Mouse (Mus musculus): ENCODE results near the gene Ncbp3. TPM values are rescaled to one million over a fixed set of nuclear protein-coding genes. Genes with fewer than 3 reads are reported as not detected.

Gene Ncbp3
- polyA plus RNA-seq (2017; shearing (Covaris generic)): 10 to 100 TPM; 17.1 to 21.5 TPM

DNA sequence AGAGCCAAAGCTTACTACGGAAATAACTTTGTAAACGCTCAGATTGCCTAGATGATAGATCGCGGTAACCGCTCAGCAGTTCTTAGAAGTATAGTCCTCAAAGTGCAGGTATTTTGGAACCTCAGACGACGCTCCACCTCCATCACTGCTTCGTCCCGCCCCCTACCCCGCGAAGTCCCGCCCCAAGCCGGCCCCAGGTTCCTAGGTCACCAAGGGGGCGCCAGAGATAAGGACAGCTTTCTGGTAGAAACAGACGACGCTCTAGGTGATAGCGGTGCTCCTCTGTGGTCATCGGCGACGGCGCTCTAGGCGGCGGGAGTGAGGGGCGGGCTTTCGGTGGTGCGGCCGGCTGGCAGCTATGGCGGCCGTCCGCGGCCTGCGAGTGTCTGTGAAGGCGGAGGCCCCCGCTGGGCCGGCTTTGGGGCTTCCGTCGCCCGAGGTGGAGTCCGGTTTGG, at the start of gene Ncbp3:
Gene Ncbp3 (plus strand): TSS at position 242 of the 455 bp plus-strand sequence.
- ATAC-seq: peak; percentile 93

DNA sequence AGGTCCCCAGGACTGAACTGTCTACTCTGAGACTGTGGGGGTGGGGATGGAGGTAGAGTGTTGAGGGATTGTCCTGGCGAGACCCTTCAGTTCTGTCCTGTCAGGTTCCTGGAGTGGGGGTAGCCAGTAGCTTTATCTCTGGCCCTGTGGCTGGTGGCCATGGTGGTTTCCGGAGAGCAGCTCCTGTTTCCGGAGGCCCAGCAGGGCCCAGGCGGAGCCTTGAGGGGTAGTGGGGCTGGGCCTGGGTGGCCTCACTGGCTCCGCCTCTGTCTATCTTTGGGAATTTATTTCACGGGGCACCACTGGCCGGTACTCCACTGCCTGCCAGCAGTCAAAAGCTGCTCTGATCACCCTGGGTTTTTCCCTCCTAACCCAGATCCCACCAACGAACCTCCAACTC, 48.8 kb upstream of the Ncbp3 start, which contains the start of gene P2rx1:
Gene P2rx1 (plus strand): TSS at position 333 of the 400 bp plus-strand sequence.
- ATAC-seq: no peak

DNA sequence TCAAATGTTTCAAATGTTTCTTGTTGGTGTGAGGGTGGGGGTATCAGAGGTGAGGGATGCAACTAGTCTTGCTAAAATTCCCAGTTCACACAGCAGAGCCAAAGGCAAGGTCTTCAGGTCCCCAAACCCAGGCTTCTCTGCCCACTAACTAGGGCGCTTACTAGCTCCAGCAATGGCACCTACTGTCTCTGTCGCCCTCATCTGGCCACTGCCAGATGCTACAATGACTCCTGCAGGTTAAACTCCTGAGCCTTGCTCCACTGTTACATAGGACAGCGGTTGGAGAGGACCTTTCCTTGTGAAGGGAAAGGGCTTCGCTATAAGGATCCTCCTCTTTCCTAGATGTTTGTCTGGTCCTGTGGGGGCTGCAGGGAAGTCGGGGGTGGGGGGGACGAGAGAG, 46.6 kb upstream of the Ncbp3 start:
- peak; percentile 64 for ATAC-seq

DNA sequence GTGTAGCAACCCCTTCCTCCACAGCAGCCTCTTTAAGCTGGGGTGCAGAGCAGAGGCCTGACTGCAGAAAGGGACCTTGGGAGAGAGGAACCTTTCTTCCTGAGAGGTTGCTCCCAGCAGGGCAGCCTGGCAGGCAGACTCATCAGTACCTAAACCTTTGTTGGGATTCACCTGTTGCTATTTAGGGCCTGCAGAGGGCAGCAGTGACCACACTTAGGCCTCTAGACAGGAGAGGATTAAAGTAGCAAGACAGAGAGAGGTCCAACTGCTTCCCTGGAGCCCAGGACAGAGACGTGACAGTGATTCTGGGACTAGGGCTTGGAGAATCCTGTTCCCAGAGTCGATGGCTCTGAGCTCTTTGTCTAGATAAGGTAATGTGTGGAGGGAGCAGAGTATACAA, 41.2 kb upstream of the Ncbp3 start:
- ATAC-seq: peak; percentile 79

DNA sequence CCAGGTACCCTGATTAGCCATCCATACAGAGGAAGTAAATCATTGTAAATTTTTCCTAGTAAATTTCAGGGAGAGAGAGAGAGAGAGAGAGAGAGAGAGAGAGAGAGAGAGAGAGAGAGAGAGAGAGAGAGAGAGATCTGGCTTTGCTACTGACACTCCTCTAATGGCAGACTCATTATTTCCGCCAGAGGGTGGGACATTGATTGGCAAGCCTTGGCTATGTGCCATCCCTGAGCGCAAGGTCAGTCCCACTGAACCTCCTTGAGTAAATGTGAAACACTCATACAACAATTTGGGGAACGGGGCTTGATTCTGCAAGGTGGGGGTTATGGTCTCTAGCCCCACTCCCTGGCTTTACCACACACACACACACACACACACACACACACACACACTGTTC, 40.5 kb upstream of the Ncbp3 start:
- no peak for ATAC-seq

DNA sequence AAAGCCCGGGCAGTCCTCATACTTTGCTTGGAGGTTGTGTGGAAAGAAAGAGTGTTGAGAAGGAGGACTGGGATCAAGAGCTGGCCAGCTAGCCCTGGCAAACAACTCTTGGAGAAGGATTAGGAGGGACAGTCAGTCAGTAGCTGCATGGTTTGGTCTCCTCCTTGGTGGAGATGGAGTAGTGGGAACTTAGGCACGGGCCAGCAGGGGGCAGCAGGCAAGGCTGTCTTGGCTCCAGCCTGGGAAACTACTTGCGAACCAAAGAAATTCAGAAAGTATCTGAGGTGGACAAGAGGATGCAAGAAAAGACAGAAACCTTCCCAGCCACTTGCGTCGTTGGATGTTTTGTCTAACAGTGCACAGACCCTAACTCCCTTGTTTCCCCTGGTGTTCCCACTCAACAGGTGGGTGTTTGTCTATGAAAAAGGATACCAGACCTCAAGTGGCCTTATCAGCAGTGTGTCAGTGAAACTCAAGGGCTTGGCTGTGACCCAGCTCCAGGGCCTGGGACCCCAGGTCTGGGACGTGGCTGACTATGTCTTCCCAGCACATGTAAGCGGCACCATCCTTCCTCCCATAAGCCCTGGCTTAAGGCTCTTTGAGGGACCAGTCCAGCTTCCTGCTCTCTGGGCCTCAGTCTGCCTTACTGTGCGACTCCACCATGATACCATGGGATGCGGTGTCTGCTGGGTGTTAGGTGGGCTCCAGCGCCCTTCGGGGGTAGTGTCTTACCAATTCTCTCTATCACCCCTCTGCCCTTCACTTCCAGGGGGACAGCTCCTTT, 39.7 kb upstream of the Ncbp3 start:
- ATAC-seq: peak; percentile 53

DNA sequence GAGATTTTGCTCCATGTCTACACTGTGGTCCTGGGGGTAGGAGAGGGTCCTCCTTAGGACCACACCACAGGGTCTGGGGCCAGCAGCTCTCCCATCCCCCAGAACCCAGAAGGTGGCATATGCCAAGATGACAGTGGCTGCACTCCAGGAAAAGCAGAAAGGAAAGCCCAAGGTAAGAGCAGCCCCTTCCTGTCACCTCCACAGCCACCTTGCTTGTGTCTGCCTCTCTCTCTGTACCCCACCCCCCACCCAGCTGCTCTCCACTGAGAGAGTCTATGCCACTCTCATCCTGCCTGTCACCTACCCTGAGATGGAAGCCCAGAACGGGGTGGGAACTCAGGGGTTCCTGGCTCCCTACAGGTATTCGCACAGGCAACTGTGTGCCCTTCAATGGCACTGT, 38.8 kb upstream of the Ncbp3 start:
- no peak for ATAC-seq

DNA sequence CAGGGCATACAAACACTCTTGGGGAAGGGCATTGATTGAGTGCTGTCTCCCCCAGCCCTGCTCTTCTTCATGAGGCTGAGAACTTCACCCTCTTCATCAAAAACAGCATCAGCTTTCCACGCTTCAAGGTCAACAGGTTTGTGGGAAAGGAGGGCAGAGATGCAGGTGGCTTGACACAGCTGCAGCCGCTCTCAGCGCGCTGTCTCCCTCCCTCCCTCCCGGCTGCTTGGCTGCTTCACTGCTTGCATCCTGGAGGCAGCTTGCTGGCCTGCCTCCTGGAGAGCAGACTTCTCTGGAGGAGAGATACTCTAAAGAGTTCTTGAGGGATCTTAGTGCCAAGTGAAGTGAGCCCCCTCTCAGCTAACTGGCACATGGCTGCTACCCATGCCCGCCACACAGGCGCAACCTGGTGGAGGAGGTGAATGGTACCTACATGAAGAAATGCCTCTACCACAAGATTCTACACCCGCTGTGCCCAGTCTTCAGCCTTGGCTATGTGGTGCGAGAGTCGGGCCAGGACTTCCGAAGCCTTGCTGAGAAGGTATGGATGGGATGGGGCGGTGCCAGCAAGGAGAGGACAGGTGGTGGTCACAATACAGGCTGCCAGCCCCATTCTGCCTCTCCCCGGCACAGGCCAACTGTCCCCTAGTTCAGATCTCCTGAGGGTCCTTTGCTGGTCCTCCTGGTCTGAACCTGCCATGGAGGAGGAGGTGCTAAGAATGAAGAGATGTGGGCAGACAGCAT, 37.9 kb upstream of the Ncbp3 start:
- no peak for ATAC-seq

DNA sequence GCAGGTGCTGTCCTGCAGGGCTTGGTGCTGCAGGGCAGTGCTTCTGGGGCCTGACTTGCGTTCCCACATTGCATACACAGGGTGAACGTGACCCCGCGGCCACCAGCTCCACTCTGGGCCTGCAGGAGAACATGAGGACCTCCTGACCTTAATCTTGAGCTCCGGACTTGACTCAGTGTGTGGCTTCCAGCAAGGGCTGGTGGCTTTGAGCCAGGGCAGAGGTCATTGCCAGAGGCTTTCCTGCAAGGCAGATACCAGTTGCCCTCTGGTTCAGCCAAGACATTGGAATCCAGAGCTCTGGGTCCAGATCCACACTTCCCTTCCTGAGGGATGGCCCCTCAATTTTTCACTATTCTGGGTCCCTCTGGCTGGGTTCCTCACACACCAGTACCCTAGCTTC, 33.6 kb upstream of the Ncbp3 start:
- ATAC-seq: no peak

DNA sequence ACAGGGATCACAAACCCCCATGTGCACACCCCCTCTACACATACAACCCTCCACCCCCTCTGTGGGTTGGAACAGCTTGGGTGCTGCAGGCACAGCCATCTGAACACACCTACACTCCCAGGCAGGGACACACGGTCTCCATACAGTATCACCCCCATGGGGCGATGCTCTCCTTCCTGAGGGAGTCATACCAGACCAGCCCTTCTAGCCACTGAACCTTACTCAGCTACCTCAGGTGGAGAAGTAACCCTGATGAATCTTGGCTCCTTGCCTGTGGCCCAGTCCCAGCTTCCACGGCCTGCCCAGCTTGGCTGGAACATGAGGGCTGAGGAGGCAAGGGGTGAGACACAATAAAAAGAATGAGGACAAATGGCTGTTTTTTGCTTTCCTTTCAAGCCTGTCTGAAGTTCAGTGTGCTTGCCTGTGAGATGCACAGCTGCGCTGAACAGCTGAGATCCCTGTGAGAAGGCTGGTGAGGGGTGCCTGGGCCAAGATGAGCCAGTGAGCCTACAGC, 32.7 kb upstream of the Ncbp3 start:
- ATAC-seq: no peak

DNA sequence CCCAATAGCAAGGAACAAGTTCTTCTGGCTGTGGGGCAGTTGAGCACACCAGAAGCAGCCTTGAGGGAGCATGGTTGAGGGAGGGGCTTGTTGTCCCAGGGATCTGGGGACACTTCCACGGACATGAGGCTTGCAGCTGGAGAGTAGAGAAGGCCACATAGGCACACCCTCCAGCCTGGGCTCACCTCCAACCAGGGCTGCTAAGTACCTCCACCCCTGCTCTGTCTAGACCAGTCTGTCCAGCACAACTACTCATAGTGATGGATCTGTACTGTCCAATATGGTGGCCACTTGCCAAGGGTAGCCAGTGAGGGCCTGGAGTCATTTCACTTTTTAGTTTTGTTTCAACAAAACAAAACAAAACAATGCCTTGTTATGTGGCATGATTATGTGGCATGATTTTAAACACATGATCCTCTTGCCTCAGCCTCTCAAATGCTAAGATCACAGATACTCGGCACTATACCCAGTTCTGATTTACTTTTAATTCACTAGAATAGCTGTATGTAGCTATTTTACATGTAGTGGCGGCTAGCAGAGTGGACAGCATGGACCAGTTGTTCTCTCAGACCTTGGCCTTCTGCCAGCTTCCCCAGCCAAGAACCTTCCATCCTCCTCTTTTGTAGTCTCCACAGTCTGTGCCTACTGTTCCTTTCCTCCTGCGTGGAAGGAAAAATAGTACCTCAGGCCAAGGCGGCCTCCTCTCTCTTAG, 32.0 kb upstream of the Ncbp3 start:
- no peak for ATAC-seq

DNA sequence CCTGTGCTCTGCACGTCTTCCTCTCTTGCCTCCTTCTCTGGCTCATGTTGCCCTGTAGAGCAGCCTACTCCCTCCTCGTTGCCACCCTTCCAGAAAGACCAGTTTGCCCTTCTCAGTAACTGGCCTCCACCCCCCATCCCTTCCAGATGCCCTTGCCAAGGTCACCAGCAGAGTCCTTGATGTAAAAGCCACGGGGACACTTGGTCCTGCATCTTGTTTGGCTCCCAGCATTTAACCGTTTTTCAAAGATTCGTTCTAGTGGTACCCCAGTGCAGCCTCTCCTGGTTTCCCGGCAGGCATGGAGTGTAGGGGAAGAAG, 31.5 kb upstream of the Ncbp3 start:
- ATAC-seq: no peak

DNA sequence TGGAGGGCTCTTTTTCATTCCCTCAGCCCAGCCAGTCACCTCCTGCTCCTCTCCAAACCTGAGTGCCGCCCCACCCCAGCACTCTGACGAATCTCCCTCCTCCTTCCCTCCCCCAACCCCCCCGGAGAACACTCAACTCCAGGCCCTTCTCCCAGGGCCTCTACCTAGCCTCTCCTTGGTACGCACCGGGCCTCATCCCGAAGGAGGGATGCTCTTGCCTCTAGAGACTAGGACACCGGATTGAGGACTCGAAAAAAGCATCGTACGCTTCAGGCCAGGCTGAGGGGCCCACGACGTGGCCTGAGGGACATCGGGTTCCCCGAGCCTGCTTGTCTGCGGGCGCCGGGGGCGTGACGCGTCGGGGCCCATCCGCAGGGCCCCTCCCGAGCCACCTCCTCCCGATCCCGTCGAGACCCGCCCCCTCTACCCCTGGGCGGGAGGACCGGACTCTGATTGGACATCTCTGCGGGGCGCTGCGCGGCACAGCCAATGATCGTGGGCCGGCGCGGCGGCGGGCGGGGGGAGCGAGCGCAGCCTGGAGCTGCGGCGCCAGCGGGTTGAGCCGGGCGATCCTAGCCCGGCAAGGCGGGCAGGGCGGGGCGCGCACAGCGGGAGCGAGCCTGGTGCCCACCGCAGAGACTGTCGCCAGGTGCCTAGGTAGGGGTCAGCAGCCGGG, 29.0 kb upstream of the Ncbp3 start, which contains the start of gene Camkk1:
Gene Camkk1 (plus strand): TSS at position 538 of the 676 bp plus-strand sequence.
- peak; percentile 91 for ATAC-seq

DNA sequence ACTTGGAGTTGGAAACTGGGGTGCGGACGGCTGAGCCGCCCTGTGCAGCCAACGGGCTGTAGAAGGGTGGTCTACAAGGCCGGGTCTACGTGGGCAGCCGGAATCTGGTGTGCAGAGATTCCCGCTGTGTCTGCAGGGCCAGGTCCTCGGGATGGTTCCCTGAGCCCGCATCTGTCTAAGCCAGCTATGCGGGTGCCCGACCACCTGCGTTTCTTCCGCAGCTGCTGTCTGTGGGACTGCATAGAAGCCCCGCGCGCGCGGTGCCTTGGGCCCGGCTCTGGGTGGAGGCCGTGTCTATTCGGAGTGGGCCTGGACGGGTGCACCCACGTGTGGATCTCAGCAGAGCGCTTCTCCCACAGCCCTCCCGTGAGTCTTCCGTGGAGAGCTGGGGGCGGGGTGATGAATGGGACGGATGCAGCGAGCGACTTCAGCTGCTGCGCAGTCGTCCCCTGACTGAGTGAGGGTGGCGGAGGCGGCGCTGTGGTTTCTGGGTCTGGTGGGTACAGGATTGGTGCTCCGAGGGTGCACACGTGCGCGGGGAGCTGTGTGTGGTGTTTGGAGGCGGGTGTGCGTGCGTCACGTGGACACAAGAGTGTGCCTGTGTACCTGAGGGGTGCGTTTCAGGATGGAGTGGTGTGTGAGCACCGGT, 28.3 kb upstream of the Ncbp3 start:
- ATAC-seq: peak; percentile 81

DNA sequence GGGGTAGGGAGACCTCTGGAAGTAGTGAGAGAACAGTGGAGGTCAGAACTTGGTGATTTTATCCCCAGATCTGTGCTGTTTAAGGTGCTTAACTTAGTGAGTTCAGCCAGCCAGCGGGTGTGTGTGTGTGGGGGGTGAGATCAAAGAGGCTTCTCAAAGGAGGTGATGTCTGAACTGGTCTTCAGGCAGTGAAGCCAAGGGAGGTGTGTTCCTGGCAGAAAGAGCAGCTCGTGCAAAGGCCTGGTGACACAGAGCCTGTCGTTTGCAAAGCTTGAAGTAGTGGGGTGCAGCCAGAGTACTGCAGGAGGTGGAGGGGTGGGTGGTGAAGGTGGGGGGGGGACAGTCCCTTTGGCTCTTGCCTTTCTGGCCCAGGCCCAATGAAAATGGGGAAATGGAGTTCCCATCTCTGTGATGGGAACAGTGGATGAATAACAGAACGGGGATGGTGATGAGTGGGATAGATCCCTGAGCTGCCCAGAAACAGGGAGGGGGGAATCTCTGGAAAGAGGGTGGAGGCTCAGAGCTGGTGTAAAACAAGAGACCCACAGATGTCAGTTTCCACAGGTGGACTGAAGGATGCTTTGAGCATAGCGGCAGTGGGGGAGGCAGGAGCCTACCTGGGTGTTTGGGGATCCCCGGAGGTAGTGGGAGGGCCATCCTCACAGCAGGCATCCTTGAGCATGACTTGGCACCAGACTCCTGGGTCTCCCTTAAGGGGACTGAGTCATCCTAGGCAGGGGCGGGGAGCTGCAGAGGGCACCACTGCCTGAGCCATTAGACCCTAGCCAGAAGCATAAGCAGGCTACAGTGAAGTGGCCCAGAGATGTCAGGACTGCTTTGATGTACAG, 26.4 kb upstream of the Ncbp3 start:
- ATAC-seq: no peak

DNA sequence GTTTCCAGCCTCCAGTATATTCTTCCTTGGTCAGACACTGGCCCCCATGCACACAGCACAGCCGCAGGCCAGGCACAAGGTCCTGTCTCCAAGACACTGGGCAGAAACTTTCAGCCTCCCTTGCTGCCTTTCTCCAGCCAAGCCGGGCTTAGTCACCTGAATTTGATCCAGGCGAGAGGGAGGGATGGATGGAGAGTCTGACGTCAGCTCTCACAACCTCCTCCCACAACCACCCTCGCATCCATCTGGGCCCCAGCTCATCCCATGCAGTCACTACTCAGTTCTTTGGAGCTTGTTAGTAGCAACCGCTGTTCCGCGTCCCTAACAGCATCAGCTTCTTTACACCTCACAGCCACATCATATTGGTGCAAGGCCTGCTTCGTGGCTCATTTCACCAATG, 24.5 kb upstream of the Ncbp3 start:
- no peak for ATAC-seq

DNA sequence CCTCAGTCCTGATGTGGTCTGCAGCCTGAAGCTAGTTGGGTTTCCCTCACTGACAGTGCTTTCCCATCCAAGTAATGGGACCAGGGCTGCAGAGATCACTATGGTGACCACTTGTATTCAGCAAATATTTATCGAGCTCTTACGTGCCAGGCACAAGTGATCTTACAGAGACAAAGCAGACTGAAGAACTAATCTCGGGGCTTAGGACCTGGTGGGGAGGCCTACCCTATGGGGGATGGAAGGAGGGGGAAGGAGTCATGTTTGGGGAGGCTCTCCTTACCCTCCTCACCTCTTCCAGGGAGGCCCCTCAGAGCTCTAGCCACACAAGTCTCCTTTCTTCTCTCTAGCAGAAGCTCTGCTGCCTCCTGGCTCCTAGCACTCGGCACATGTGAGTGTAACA, 23.8 kb upstream of the Ncbp3 start:
- no peak for ATAC-seq

DNA sequence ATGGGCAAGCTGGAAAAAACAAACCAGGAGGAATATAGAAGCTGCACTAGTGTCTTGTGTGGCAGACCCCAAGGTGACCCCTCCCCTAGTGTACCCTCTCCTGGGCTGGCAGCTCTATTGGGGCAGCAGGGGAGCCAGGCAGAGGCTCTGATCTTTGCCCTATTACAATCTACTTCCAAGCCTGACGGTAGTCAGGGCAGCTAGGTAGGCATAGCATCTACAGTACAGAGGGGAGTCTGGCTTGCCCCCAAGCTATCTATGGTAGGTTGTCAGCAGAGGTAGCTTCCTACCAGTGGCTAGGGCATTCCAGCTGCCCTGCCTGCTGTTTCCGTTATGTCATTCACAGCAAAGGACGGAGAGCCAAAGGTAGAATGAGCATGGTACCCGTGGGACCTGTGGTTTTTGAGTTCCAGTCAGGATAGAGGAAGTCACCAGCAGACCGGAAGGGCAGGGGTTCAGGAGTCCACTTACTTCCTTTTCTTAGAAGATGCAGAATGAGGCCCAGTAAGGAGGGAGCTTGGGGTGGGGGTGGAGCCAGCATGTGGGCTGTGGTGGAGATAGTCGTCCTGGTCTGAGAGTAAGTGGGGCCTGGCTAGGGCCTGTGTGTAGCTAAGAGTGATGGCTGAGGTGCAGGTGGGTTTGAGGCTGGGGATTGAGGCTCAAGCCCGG, 23.2 kb upstream of the Ncbp3 start:
- peak; percentile 37 for ATAC-seq

DNA sequence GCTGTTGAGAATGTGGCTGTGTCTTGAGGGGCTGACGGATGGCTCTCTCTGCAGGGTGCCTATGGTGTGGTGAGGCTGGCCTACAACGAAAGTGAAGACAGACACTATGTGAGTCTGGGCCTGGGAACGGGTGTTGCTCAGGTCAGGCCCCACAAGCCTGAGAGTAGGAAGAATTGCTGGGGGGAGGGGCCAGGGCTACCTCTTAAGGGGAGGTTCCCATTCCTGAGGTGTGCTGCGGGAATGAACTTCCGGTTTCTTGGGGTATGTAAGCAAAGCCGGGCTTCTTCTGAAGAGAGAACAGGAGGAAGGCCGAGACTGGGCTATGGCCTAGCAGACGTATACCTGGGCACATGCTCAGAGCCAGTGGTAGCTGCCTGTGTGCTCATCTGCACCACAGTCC, 20.6 kb upstream of the Ncbp3 start:
- ATAC-seq: no peak

DNA sequence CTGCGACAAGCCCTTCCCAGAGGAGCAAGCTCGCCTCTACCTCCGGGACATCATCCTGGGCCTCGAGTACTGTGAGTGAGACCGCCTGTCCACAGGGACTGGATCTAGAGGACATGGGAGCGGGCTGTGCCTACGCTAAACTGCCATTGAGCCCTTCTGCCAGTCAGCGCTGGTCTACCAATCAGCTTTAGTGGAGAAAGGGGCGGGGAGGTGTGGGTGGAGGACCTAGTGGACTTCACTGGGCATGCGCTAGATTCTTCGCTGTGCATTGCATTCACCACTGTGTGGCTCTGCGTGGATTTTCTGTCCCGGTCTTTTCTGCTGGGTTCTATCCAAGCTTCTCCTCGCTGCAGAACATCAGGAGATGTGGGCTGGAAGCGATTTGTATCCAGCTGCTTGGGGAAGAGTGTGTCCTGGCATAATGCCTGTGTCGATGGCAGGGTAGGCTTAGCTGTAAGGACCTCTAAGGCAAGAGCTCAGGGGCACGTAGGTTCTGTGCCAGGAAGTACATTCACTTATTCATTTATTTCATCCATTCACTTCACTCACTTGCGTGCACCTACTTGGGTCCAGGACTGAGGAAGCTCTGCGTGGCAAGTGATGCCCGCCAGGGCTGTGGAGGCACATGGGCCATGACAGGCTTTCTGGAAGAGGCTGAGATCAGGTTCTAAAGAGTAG, 16.6 kb upstream of the Ncbp3 start:
- peak; percentile 96 for ATAC-seq
